Mouse (Mus musculus): ENCODE measurements around the gene Prr12.

- TF ChIP-seq CTCF (IDR thresholded peaks at IDR 0.05): no peak
- TF ChIP-seq EP300 (IDR thresholded peaks at IDR 0.05): no peak
These were observed 52.1 kb downstream of the Prr12 start for GRCm38 (mm10) chr7:45000539-45001114.
